Mouse (Mus musculus): Measurements from ENCODE around the gene Fbxo17.

GRCm38 (mm10) chr7:28694423-28694822, 22.2 kb upstream of the Fbxo17 start:
- TF ChIP-seq POLR2A (IDR thresholded peaks at IDR 0.05; ENCODE audit: low read depth, low read length) (no peak), CTCF (IDR thresholded peaks at IDR 0.05; ENCODE audit: extremely low read depth, insufficient read depth, insufficient read length, insufficient replicate concordance) (no peak)
